Mouse (Mus musculus) kidney, adult 8-10 months (tissue): ENCODE results near the gene Wdr19.

Experiments
- DNase-seq, 2 experiments: peaks; one replicate each; pipeline ENCODE4 v3.0.0; 2022

Wdr19 gene

GRCm38 (mm10) chr5:65305516-65305915 is 106.0 kb downstream of the Wdr19 start:
- DNase-seq = no peak

- DNase-seq = no peak
Measured at GRCm38 (mm10) chr5:65308208-65308607, 108.7 kb downstream of the Wdr19 start.

GRCm38 (mm10) chr5:65308866-65309265 is 109.4 kb downstream of the Wdr19 start:
- DNase-seq = no peak
